Mouse (Mus musculus): ENCODE data around the gene Btrc. TPM values are rescaled to one million over a fixed set of nuclear protein-coding genes. Genes with fewer than 3 reads are reported as not detected.
A peak's percentile ranks its signal among the peaks of the same experiment; 100 is the strongest.

Btrc gene
- total RNA-seq, 2 experiments from 2014 or later = 27.1 to 28.1 TPM

- intact Hi-C loops (cut with DNase I; ENCODE audit: low total_unique reads) = no loop called here
- no peak for DNase-seq
These were observed 96.6 kb downstream of the Btrc start for GRCm38 (mm10) chr19:45459931-45460665.

GRCm38 (mm10) chr19:45460749-45461736 lies 97.5 kb downstream of the Btrc start:
- DNase-seq = no peak
- intact Hi-C loops (cut with DNase I; ENCODE audit: low total_unique reads) = no loop called here

- intact Hi-C loops (cut with DNase I; ENCODE audit: low total_unique reads) = no loop called here
- no peak for DNase-seq
These were observed 106.2 kb downstream of the Btrc start for GRCm38 (mm10) chr19:45469760-45470159.

- intact Hi-C loops (cut with DNase I; ENCODE audit: low total_unique reads) = no loop called here
- DNase-seq = peak; percentile 6
These were observed 109.4 kb downstream of the Btrc start for GRCm38 (mm10) chr19:45472691-45473520.

- intact Hi-C loops (cut with DNase I; ENCODE audit: low total_unique reads) = no loop called here
- no peak for DNase-seq
These were observed 111.2 kb downstream of the Btrc start for GRCm38 (mm10) chr19:45474686-45475085.

GRCm38 (mm10) chr19:45475928-45476553 lies 112.5 kb downstream of the Btrc start:
- no peak for DNase-seq
- intact Hi-C loops (cut with DNase I; ENCODE audit: low total_unique reads) = no loop called here

- intact Hi-C loops (cut with DNase I; ENCODE audit: low total_unique reads) = no loop called here
- no peak for DNase-seq
These were observed 116.0 kb downstream of the Btrc start for GRCm38 (mm10) chr19:45479548-45479947.

- no peak for DNase-seq
- intact Hi-C loops (cut with DNase I; ENCODE audit: low total_unique reads) = loop anchor here (10.0 kb wide), 1 partner anchor 64 kb away; no protein-coding TSS in a partner anchor
These were observed 117.0 kb downstream of the Btrc start for GRCm38 (mm10) chr19:45480490-45480889.

- intact Hi-C loops (cut with DNase I; ENCODE audit: low total_unique reads) = loop anchor here (10.0 kb wide), 1 partner anchor 64 kb away; no protein-coding TSS in a partner anchor
- no peak for DNase-seq
These were observed 117.4 kb downstream of the Btrc start for GRCm38 (mm10) chr19:45480951-45481350.

GRCm38 (mm10) chr19:45483470-45483869 lies 119.9 kb downstream of the Btrc start:
- intact Hi-C loops (cut with DNase I; ENCODE audit: low total_unique reads) = loop anchor here (10.0 kb wide), 1 partner anchor 61 kb away; no protein-coding TSS in a partner anchor
- no peak for DNase-seq

GRCm38 (mm10) chr19:45486206-45486991 lies 122.9 kb downstream of the Btrc start:
- intact Hi-C loops (cut with DNase I; ENCODE audit: low total_unique reads) = loop anchor here (10.0 kb wide), 1 partner anchor 58 kb away; no protein-coding TSS in a partner anchor
- DNase-seq = no peak

- DNase-seq = no peak
- intact Hi-C loops (cut with DNase I; ENCODE audit: low total_unique reads) = loop anchor here (10.0 kb wide), 1 partner anchor 58 kb away; no protein-coding TSS in a partner anchor
These were observed 123.5 kb downstream of the Btrc start for GRCm38 (mm10) chr19:45486992-45487387.

GRCm38 (mm10) chr19:45489961-45490360 lies 126.4 kb downstream of the Btrc start:
- intact Hi-C loops (cut with DNase I; ENCODE audit: low total_unique reads) = loop anchor here (10.0 kb wide), 1 partner anchor 55 kb away; no protein-coding TSS in a partner anchor
- no peak for DNase-seq

GRCm38 (mm10) chr19:45491246-45491645 lies 127.7 kb downstream of the Btrc start:
- intact Hi-C loops (cut with DNase I; ENCODE audit: low total_unique reads) = no loop called here
- DNase-seq = no peak

GRCm38 (mm10) chr19:45494121-45494775 lies 130.7 kb downstream of the Btrc start:
- no peak for DNase-seq

GRCm38 (mm10) chr19:45505446-45505845 lies 141.9 kb downstream of the Btrc start:
- DNase-seq = no peak
- intact Hi-C loops (cut with DNase I; ENCODE audit: low total_unique reads) = no loop called here

More at GRCm38 (mm10) chr19:45494121-45494775, 130.7 kb downstream of the Btrc start:
- intact Hi-C loops (cut with DNase I; ENCODE audit: low total_unique reads) = no loop called here

GRCm38 (mm10) chr19:45507531-45507930 lies 144.0 kb downstream of the Btrc start:
- DNase-seq = no peak
- intact Hi-C loops (cut with DNase I; ENCODE audit: low total_unique reads) = no loop called here
